Mouse (Mus musculus) cortical plate, adult 2 months (tissue): ENCODE measurements around the gene Slc22a1. TPM values are rescaled to one million over a fixed set of nuclear protein-coding genes. Genes with fewer than 3 reads are reported as not detected.

Source experiments
- H3K27ac ChIP-seq: fragments of 200-500 bp; 2 replicates; pipeline ENCODE4 v1.5.1; 2012; ENCODE audit warnings: low read length, control low read depth, inconsistent platforms; ENCODE audit not compliant: insufficient read depth
- H3K4me1 ChIP-seq: fragments of 200-500 bp; 2 replicates; pipeline ENCODE4 v1.6.1; 2011; ENCODE audit warnings: low read length; ENCODE audit not compliant: control insufficient read depth, insufficient read depth
- H3K4me3 ChIP-seq: fragments of 200-500 bp; 2 replicates; pipeline ENCODE4 v1.5.1; 2011; ENCODE audit warnings: mild to moderate bottlenecking, low read length, control low read depth; ENCODE audit not compliant: insufficient read depth
- CTCF ChIP-seq: fragments of 200-500 bp; IDR thresholded peaks from 2 replicates; pipeline ENCODE4 v1.5.1; 2011; ENCODE audit warnings: mild to moderate bottlenecking, control low read depth, low read length; ENCODE audit not compliant: insufficient read depth; ENCODE audit errors: extremely low read depth
- POLR2A ChIP-seq: fragments of 200-500 bp; IDR thresholded peaks from 2 replicates; pipeline ENCODE4 v1.6.1; 2011; ENCODE audit warnings: mild to moderate bottlenecking, low read length, control low read depth; ENCODE audit not compliant: insufficient read depth; ENCODE audit errors: extremely low read depth
- polyA plus RNA-seq: library from polyadenylated mRNA; depleted of rRNA; stranded (reverse); fragments of >200 nt; gene quantifications from 2 replicates; pipeline ENCODE4 v1.2.3, GENCODE M21; 2012

Gene Slc22a1
- polyA plus RNA-seq, 1 experiment, result 0.90 TPM

DNA sequence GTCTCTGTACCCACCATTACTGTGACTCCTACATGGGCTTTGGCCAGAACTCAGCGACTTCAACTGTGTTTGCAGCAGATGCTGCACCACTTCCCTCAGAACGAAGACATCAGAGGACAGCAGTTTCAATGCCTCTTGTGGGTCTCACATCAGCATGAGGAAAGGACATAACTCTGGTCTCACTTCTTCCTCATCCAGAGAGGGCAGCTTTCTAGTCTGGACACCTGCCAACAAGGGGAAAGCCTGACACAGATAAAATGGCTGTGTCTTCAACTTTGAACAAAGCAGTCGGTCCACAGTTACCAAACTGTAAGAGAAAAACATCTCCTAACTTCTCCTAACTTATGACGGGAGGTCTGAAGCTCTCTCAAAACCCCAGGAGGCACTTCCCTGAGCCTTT lies 34.5 kb downstream of the Slc22a1 start:
- H3K4me3 ChIP-seq, result no peak overlapping the region
- no peaks in the 10 kb centered on the region for H3K4me1 ChIP-seq
- H3K27ac ChIP-seq, result no peak overlapping the region
- TF ChIP-seq CTCF (no peak), POLR2A (no peak)

GRCm38 (mm10) chr17:12639585-12639984 lies 36.0 kb downstream of the Slc22a1 start:
- Histone ChIP-seq H3K4me3 (no peak overlapping the region), H3K4me1 (no peaks in the 10 kb centered on the region), H3K27ac (no peak overlapping the region)
- no peak for TF ChIP-seq CTCF
- TF ChIP-seq POLR2A, result no peak

DNA sequence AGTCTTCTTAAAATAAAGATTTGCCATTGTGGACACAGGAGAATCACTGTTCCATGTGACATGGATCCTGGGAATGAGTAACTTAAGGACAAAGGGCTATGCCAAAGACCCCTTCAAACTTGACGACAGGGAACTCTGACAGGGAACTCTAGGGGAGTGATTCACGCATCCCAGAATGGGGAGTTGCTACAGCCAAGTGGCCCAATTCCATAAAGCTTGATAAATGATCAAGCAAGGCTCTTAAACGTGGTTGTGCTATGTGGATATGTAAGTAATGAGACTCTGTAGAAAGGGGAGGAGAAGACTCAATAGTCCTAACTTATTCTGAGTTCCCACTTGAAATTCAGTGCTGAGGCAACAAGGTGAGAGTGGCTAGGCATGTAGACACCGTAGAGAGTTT lies 40.8 kb downstream of the Slc22a1 start:
- TF ChIP-seq CTCF, result no peak
- TF ChIP-seq POLR2A, result no peak
- H3K27ac ChIP-seq, result no peak overlapping the region
- no peaks in the 10 kb centered on the region for H3K4me1 ChIP-seq
- H3K4me3 ChIP-seq, result no peak overlapping the region

DNA sequence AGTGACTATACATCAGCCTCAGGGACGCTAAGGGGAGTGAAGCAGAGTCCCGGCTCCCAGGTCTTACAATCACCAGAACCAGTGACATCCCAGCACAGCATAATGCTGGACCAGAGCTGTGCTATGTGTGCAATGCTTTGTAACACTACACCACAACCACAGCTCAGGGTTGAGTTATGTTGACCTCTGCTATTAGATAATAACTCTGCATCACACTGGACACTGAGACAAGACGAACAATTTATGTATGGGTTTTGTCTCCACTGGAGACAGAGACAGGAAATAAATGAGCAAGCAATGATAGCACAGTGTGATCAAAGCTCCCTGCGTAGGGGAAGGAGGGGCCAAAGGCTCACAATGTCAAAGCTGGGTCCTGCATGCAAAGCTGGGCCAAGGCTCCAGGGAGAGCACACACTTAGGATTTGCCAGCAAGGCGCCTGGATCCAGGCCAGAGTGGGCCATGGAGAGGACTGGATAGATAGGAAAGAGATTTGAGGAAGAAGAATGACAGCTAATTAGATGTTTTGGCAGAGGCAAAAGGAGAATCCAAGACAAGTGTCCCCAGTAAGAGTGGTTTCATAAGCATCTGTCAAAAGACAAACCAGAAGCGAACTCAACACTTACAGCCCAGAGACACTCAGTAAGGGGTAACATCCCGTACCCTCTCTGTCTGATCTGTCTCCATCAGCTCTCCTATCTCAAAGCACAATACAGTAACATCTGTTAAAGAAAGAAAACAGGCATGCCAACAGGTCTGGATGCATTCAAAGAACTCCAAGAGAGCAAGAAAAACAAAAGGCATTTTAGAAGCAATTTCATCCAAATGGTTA lies 43.6 kb downstream of the Slc22a1 start:
- Histone ChIP-seq H3K4me1 (no peaks in the 10 kb centered on the region), H3K27ac (no peak overlapping the region), H3K4me3 (no peak overlapping the region)
- no peak for TF ChIP-seq CTCF
- TF ChIP-seq POLR2A, result no peak

GRCm38 (mm10) chr17:12630976-12631730 lies 44.5 kb downstream of the Slc22a1 start:
- TF ChIP-seq POLR2A (no peak), CTCF (no peak)
- Histone ChIP-seq H3K27ac (no peak overlapping the region), H3K4me1 (no peaks in the 10 kb centered on the region), H3K4me3 (no peak overlapping the region)

- Histone ChIP-seq H3K27ac (no peak overlapping the region), H3K4me3 (no peak overlapping the region), H3K4me1 (no peaks in the 10 kb centered on the region)
- TF ChIP-seq POLR2A (no peak), CTCF (no peak)
These were observed 47.6 kb downstream of the Slc22a1 start for GRCm38 (mm10) chr17:12627983-12628382.

GRCm38 (mm10) chr17:12619641-12620040 lies 56.0 kb downstream of the Slc22a1 start:
- H3K4me1 ChIP-seq, result no peaks in the 10 kb centered on the region
- H3K27ac ChIP-seq, result no peak overlapping the region
- TF ChIP-seq POLR2A, result no peak
- no peak for TF ChIP-seq CTCF
- no peak overlapping the region for H3K4me3 ChIP-seq

GRCm38 (mm10) chr17:12615429-12615828 lies 60.2 kb downstream of the Slc22a1 start:
- no peak overlapping the region for H3K27ac ChIP-seq
- no peak overlapping the region for H3K4me3 ChIP-seq
- no peak for TF ChIP-seq POLR2A
- no peak for TF ChIP-seq CTCF
- no peaks in the 10 kb centered on the region for H3K4me1 ChIP-seq

- no peak overlapping the region for H3K4me3 ChIP-seq
- no peaks in the 10 kb centered on the region for H3K4me1 ChIP-seq
- TF ChIP-seq CTCF, result no peak
- TF ChIP-seq POLR2A, result no peak
- no peak overlapping the region for H3K27ac ChIP-seq
These were observed 60.9 kb downstream of the Slc22a1 start for GRCm38 (mm10) chr17:12614511-12615385.

DNA sequence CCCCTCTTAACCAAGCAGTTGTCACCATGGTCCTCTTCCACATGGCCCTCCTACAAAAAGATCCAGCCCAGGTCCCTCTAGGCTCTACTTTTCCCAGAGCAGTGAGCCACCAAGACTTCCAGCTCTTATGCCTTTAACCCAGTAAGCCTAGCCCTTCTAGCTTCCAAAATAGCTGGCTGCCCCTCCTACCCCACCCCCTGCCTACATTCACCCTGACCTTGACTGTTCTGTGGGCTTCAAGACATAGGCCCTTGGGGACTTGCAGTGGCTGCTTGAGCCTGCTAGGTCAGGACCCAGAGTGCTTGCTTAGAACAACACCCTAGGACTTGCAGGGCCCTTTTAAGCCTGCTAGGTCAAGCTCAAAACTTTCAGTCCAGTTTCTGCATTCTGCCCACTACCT lies 68.4 kb downstream of the Slc22a1 start:
- Histone ChIP-seq H3K27ac (no peak overlapping the region), H3K4me1 (no peaks in the 10 kb centered on the region), H3K4me3 (no peak overlapping the region)
- TF ChIP-seq POLR2A (no peak), CTCF (no peak)
